Mouse (Mus musculus): ENCODE results near the gene Pemt. TPM values are rescaled to one million over a fixed set of nuclear protein-coding genes. Genes with fewer than 3 reads are reported as not detected.
"Not testable (repeated sequence)": the region's sequence is repeated elsewhere in the genome, so short reads cannot be mapped to it uniquely, and the experiment has no call there.

Pemt gene
- total RNA-seq, 2 experiments from 2014 or later: 5.3 to 6.3 TPM

DNA sequence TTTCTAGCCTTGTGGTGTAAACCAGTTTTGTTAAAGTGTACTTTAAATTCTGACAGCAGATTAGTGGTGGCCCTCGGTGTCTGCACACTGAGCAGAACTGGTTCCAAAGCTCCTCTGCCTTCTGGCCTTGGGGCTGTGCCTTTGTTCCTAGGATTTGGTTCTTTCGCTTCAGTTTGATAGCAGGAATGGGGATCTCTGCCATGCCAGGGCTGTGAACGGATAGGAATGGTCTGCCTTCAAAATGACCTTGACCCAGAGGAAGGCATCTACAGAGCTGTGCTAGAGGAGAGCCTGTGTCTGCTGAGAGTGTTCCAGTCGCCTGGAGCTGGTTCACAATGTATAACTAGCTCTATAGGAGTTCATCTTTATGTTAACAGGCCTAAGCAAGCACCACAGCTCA is 86.8 kb downstream of the Pemt start:
- DNase-seq (ENCODE audit: low spot score in 2 of 2): no peak

- no peak for DNase-seq (ENCODE audit: low spot score in 2 of 2)
Observed at GRCm38 (mm10) chr11:59956749-59957148, 89.5 kb downstream of the Pemt start.

DNA sequence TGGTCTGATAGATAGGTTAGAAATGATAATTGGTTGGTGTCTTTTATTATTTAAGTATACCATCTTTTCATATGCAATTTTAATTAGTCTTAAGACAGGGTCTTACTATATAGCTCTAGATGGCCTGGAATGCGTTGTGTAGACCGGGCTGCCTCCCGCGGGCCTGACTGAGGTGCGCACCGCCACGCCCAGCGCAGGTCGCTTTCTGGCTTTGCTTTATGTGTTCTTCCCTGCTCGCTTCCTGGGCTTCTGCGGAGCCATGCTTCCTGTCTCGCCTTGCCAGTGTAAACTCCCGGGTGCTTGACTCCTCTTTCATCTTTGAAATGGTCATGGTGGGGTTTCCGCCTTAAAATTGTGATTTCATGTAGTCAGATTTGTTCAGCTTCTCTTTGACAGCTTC is 93.4 kb downstream of the Pemt start:
- no peak for DNase-seq (ENCODE audit: low spot score in 2 of 2)

GRCm38 (mm10) chr11:59948401-59948767 is 97.9 kb downstream of the Pemt start:
- no peak for DNase-seq (ENCODE audit: low spot score in 2 of 2)

GRCm38 (mm10) chr11:59947752-59948400 is 98.4 kb downstream of the Pemt start, which contains the start of gene Med9:
Med9 (plus strand) TSS chr11:59948206.
- peak; percentile 94 to 95 for DNase-seq (ENCODE audit: low spot score in 2 of 2)

DNA sequence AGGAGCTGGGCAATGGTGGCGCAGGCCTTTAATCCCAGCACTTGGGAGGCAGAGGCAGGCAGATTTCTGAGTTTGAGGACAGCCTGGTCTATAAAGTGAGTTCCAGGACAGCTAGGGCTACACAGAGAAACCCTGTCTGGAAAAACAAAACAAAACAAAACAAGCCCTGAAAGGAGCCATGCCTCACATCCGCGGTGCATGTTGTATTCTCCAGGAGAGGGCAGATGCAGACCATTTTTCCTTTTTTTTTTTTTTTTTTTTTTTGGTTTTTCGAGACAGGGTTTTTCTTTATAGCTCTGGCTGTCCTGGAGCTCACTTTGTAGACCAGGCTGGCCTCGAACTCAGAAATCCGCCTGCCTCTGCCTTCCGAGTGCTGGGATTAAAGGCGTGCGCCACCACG is 101.4 kb downstream of the Pemt start:
- not testable (repeated sequence) for DNase-seq (ENCODE audit: low spot score in 2 of 2)

DNA sequence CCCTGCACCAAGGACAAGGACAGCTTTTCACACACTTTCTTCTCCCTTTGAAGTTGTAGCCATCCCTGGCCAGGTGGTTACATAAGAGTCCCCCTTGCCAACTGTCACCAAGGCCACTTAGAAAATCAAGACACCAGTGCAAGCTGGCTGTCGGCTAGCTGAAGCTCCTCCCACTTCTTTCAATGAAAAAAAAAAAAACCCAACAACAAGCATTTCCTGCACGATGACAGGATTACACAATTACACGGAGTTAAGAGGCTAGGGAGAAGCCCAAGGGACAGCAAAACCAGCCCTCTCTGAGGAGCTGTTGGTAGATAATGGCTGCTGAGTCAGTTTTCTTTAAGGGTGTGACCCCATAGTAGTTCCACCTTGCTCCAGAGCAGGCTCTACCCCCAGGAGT is 104.9 kb downstream of the Pemt start:
- DNase-seq (ENCODE audit: low spot score in 2 of 2): no peak

GRCm38 (mm10) chr11:59940645-59941044 is 105.6 kb downstream of the Pemt start:
- no peak for DNase-seq (ENCODE audit: low spot score in 2 of 2)

DNA sequence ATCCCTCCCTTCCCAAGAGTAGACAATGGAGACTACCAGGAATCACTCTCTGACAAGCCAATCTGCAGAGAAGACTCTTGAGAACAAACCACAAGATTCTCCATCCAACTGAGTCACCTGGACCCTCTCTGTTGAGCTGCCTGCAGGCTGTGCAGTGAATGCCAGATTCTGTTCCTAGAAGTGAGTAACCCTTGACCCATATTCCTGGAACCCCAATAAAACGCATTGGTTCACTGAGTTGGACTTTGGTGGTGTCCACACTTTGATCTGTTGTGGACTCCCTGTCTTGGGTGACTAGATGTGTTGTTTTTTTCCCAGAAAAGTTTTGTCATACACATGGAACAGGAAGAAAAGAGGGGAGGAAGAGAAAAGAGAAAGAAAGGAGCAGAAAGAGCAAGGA is 106.5 kb downstream of the Pemt start:
- DNase-seq (ENCODE audit: low spot score in 2 of 2): no peak

DNA sequence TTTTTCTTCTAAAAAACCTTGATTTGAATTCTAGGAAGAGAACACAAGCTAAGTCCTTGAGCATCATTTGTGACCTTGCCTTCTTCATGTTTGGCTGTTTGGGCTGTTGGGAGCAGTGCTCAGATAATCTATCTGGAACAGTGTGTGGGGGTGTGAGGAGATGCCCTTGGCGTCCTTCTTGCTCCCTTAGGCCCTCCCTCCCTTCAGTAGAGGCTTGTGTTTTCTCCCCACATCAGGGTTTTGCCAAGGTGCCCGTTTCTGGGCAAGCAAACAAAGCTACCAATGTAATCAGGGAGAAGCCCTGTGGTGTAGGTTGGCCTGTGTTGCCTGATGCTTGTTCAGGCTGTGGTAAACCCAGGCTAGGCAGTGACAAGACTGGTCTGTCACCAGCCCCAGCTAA is 108.7 kb downstream of the Pemt start:
- DNase-seq (ENCODE audit: low spot score in 2 of 2): no peak

DNA sequence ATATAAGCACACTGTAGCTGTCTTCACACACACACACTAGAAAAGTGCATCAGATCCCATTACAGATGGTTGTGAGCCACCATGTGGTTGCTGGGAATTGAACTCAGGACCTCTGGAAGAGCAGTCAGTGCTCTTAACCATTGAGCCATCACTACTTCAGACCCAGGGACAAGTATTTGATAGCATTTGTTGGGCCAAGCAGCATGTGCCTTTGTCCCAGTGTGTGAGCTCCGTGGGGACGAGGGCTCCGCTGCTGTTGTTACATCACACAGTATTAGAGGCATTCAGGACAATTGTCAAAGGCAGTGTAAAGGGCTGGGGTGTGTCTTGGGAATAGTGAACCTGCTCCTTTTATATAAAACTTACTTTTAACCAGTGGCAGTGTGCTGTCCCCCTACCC is 109.3 kb downstream of the Pemt start:
- DNase-seq (ENCODE audit: low spot score in 2 of 2): no peak

DNA sequence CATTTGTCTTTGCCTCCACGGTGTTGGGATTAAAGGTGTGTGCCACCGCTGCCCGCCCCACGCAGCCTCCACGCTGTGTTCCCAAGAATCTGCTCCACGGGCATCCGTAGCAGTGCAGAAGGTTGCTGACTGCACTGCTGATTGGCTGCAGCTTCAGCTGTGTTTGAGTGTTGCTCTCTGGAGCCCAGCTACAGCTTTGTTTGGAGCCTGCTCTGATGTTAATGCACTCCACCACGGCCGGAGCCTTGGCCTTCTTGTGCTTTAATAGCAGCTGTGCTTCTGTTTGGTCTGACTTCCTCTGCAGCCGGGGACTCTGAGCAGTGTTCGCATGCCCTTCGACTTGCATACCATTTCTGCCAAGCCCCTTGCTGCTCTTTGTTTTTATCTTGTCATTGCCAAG is 112.3 kb downstream of the Pemt start:
- no peak for DNase-seq (ENCODE audit: low spot score in 2 of 2)

GRCm38 (mm10) chr11:59932560-59933337 is 113.5 kb downstream of the Pemt start:
- no peak for DNase-seq (ENCODE audit: low spot score in 2 of 2)

DNA sequence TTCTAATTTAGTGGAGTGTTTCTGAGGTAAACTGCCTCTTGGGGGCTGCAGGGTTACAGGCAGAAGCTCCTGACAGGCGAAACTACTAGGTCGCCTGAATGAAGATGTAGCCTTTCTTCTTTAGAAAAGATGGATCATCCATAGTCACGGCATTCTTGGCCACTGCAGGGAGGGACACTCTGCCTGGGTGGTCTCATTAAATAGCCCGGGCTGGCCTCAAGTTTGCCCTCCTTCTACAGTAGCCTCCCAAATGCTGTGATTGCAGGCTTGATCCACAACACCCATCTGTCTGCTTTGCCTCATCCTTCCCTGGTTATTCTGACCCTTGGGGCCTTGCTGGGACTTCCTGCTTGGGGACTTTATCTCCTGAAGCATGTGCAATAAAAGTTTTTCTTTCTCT is 116.3 kb downstream of the Pemt start:
- no peak for DNase-seq (ENCODE audit: low spot score in 2 of 2)

DNA sequence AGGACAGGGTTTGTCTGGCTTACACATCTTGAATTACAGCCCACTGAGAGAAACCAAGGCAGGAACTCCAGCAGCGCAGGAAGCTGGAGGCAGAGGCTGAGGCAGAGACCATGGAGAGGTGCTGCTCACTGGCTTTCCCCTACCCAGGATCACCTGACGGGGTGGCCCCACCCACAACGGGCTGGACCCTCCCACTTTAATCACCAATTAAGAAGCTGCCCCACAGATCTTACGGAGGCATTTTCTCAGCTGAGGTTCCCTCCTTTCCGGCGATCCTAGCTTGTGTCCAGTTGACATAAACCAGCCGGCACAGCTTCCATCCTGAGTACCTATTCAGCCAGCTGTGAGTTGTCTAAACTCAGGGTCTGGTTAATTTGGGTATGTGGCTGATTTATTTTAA is 125.0 kb downstream of the Pemt start:
- no peak for DNase-seq (ENCODE audit: low spot score in 2 of 2)

Other genes starting within 250 kb of the Pemt start
- gene Flcn, start 236.5 kb downstream of the Pemt start, total RNA-seq (2021): 10 to 100 TPM; 34.6 to 40.1 TPM
- 10 to 100 TPM; 60.5 to 63.3 TPM for gene Nt5m, start 207.0 kb downstream of the Pemt start, total RNA-seq (2021)
- 10 to 100 TPM; 69.7 to 72.3 TPM for gene Cops3, start 206.7 kb downstream of the Pemt start, total RNA-seq (2021)
- gene Med9, start 98.3 kb downstream of the Pemt start, total RNA-seq (2021): 10 to 100 TPM; 30.2 to 31.9 TPM
- gene Rasd1, start 81.5 kb downstream of the Pemt start, total RNA-seq (2021): 10 to 100 TPM; 51.3 to 56.5 TPM
- 10 to 100 TPM; 63.2 to 69.2 TPM for gene Rai1, start 58.5 kb upstream of the Pemt start, total RNA-seq (2021)
- gene Srebf1, start 176.1 kb upstream of the Pemt start, total RNA-seq (2021): 10 to 100 TPM; 53.2 to 55.2 TPM